Mouse (Mus musculus) kidney, embryonic 15.5 days (tissue): ENCODE data around the gene Trio. TPM values are rescaled to one million over a fixed set of nuclear protein-coding genes. Genes with fewer than 3 reads are reported as not detected.

Experiments
- ATAC-seq: fragments of 200-750 bp; cut with Nextera tagmentation; replicated peaks from 2 replicates; pipeline ENCODE4 v1.8.0; 2017; ENCODE audit warnings: moderate TSS enrichment; ENCODE audit not compliant: low FRiP score
- H3K27ac ChIP-seq: fragments of 300-500 bp; sonication (generic); 2 replicates; pipeline ENCODE4 v1.5.1; 2015; ENCODE audit warnings: mild to moderate bottlenecking, inconsistent platforms
- H3K27me3 ChIP-seq: fragments of 300-500 bp; sonication (generic); 2 replicates; pipeline ENCODE4 v1.6.1; 2015; ENCODE audit warnings: inconsistent platforms
- H3K36me3 ChIP-seq: fragments of 300-500 bp; sonication (generic); 2 replicates; pipeline ENCODE4 v1.6.1; 2015; ENCODE audit warnings: inconsistent platforms
- H3K4me1 ChIP-seq: fragments of 300-500 bp; sonication (generic); 2 replicates; pipeline ENCODE4 v1.6.1; 2015; ENCODE audit warnings: inconsistent platforms
- H3K4me2 ChIP-seq: fragments of 300-500 bp; sonication (generic); 2 replicates; pipeline ENCODE4 v1.6.1; 2015; ENCODE audit warnings: moderate library complexity, mild to moderate bottlenecking, inconsistent platforms
- H3K4me3 ChIP-seq: fragments of 300-500 bp; sonication (generic); replicated peaks from 2 replicates; pipeline ENCODE4 v1.5.1; 2015; ENCODE audit warnings: mild to moderate bottlenecking, inconsistent platforms
- H3K9ac ChIP-seq: fragments of 300-500 bp; sonication (generic); 2 replicates; pipeline ENCODE4 v1.6.1; 2015; ENCODE audit warnings: mild to moderate bottlenecking, inconsistent platforms
- H3K9me3 ChIP-seq: fragments of 300-500 bp; sonication (generic); replicated peaks from 2 replicates; pipeline ENCODE4 v1.6.1; 2016; ENCODE audit warnings: inconsistent platforms
- WGBS: fragments of 180-500 bp; shearing (Covaris S2); methylation state at CpG from one replicate; pipeline ENCODE4 v1.1.7; 2015; ENCODE audit warnings: mixed read lengths; 5-methylcytosine and 5-hydroxymethylcytosine counted together
- polyA plus RNA-seq: library from polyadenylated mRNA; unstranded; fragments of >200 nt; fragmentation: Nextera tagmentation; extraction: Ambion mirVana; gene quantifications from 2 replicates; pipeline ENCODE4 v1.2.1, GENCODE M21; 2015

Gene Trio
- polyA plus RNA-seq, 1 experiment from 2014 or later, result 28.8 TPM

DNA sequence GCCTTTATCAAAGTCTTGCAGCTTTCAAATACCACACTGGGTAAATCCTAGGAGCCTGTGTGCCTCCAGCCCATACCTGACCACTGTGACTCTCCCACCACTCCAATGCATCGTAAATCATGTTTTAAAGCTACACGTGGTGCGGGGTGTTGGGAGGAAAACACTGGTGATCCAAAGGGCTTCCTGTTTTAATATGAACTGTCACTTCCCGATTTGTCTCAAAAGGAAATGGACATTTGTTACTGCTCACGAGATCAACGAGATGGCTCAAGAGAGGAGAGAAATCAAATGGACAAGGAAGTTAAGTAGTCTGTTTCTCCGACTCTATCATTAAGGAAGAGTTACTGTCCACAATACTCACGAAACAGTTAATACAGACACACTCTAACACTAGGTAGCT is 84.6 kb downstream of the Trio start:
- no peak for ATAC-seq
- WGBS, result 39% methylated on average over 8 of the region's 8 CpGs

DNA sequence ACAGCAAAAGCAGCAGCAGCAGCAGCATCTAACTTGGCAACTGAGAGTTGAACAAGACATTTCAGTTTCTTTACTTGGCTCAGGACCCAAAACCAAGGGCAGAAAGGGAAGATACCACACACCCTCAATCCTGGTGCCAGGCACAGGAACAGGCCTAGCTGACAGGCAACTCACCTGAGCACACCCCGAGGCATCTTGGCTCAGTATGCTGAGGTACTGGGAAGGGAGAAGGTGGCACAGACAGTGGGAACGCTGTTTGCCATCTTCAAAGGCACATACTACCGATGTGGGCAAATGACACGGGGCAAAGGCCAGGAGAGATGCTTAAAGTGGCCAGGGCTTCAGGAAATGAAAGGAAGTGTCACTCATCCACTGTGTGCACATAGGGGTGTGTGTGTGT is 85.6 kb downstream of the Trio start:
- no peaks in the 10 kb centered on the region for H3K27me3 ChIP-seq
- no peak overlapping the region for H3K9ac ChIP-seq
- no peaks in the 10 kb centered on the region for H3K9me3 ChIP-seq
- peaks cover 75% of the 10 kb centered on the region for H3K4me1 ChIP-seq
- no peak overlapping the region for H3K4me2 ChIP-seq
- 81% methylated on average over 4 of the region's 4 CpGs for WGBS
- no peak overlapping the region for H3K27ac ChIP-seq
- ATAC-seq, result no peak
- H3K36me3 ChIP-seq, result no peaks in the 10 kb centered on the region
- no peak overlapping the region for H3K4me3 ChIP-seq

More for the DNA sequence above, 84.6 kb downstream of the Trio start:
- H3K27me3 ChIP-seq, result no peaks in the 10 kb centered on the region
- no peak overlapping the region for H3K27ac ChIP-seq
- no peaks in the 10 kb centered on the region for H3K36me3 ChIP-seq
- no peak overlapping the region for H3K4me3 ChIP-seq
- H3K4me2 ChIP-seq, result no peak overlapping the region
- no peak overlapping the region for H3K9ac ChIP-seq
- H3K4me1 ChIP-seq, result peaks cover 69% of the 10 kb centered on the region
- H3K9me3 ChIP-seq, result no peaks in the 10 kb centered on the region

DNA sequence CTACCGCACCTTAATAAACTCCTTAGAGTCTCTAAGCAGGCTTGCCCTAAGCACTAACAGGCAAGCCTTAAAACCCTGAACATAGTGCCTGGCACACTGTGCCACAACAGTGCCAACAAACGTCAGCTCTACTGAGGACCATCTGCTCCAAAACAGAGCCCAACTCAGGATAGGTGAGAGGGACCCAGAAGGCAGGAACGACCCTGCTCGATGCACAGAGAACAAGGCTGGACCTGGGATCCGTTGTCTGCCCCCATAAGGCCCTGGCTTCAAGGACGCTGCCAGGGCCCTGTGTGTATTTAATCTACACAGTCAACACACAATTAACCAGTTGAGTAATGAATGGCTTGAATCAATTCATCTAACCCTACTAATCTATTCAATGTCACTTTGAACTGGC is 86.8 kb downstream of the Trio start:
- H3K4me3 ChIP-seq, result no peak overlapping the region
- H3K36me3 ChIP-seq, result no peaks in the 10 kb centered on the region
- no peak overlapping the region for H3K27ac ChIP-seq
- WGBS, result 73% methylated on average over 6 of the region's 6 CpGs
- no peaks in the 10 kb centered on the region for H3K27me3 ChIP-seq
- H3K4me2 ChIP-seq, result no peak overlapping the region
- H3K4me1 ChIP-seq, result peaks cover 70% of the 10 kb centered on the region
- ATAC-seq, result no peak
- no peak overlapping the region for H3K9ac ChIP-seq
- H3K9me3 ChIP-seq, result no peaks in the 10 kb centered on the region

DNA sequence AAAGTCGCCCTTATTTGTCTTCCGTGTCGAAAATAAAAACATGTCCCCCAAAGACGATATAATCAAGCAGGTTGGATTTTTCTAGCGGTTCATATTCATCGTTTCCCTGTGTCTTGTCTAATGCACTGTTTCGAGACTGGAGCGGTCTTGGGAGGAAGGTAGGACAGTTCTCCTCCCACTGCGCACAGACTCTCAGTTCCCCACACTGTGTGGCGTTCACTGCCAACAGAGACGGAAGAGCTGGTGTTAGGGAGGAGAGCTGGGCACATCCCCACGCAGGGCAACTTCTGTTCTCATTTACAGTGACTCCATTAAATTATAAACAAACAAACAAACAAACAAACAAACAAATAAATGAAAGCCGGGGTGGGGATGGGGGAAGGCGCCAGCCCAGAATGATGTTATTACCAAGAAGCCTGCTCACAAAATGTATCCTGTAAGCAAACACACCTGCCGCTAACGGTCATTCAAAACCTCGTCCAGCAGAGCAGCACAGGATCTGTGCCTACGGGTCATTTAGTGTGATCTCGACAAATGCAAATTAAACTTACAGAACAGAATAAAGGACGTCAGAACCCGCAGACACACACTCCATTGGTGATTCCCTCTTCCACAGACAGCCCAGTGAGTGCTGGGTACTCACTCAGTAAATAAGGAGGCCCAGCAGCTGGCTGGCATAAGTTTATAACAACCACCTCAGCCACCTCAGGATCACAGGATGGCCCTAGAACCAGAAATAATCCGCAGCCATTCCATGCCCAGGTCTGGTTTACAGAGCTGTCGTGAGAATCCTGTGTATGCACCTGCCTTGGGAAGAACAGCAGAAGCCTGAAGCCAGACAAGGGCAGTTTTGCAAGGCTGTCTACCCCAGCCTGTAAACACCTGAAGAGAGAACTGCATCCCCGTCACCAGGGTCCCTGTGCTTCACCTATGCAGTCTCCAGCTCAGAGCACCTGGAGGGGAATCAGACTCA is 87.5 kb downstream of the Trio start:
- Histone ChIP-seq H3K4me2 (peak overlapping the region; percentile 54), H3K36me3 (no peaks in the 10 kb centered on the region), H3K27me3 (no peaks in the 10 kb centered on the region), H3K4me1 (peaks cover 63% of the 10 kb centered on the region), H3K9ac (peak overlapping the region; percentile 2), H3K4me3 (peak overlapping the region; percentile 25), H3K27ac (peak overlapping the region; percentile 64), H3K9me3 (no peaks in the 10 kb centered on the region)
- peak; percentile 61 for ATAC-seq
- 24% methylated on average over 24 of the region's 24 CpGs for WGBS

DNA sequence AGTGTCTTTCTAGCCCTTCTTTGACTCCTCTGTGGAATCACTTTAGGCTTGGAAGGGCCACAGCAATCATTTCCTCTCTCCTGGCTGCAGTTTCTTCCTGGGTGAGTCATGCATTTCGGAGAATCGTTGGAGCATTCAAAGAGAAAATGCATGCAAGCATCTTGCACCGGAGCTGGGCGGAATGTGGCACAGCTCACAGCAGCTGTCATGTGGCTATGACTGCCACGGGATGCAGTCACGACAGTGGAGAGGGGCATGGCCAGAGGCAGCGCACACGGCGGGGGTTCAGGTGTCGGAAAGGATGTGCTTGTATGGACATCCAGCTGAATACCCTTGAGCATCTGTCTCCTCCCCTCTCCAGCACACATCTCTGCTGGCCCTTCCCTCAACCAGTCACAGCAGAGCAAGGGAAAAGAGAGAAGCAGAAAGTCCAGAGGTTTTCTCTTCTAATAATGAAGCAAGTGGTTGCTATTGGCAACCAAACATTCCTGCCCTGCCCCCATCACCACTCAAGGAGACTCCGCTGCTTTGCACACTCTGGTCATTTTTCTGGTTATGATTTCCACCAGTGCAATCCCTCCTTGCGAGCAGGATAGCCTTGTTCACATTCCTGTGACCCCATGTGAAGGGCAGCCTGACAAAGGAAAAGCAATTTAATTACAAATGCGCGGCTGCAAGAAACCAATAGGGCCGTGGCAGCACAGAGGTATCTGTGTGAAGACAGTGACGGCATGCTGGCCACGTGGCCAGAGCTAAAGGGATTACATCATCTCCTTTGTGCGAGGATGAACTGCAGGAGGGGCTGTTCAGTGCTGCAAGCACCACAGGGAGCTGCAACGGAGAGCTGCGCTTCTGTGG is 88.4 kb downstream of the Trio start:
- Histone ChIP-seq H3K4me1 (peaks cover 62% of the 10 kb centered on the region), H3K27ac (peak overlapping the region; percentile 64), H3K4me3 (peak overlapping the region; percentile 25), H3K27me3 (no peaks in the 10 kb centered on the region), H3K4me2 (peak overlapping the region; percentile 54), H3K9ac (peak overlapping the region; percentile 2; the same call in 1 of the 2 replicates), H3K9me3 (no peaks in the 10 kb centered on the region), H3K36me3 (no peaks in the 10 kb centered on the region)
- WGBS, result 23% methylated on average over 20 of the region's 20 CpGs
- peak; percentile 91 for ATAC-seq

- no peaks in the 10 kb centered on the region for H3K27me3 ChIP-seq
- H3K9me3 ChIP-seq, result no peaks in the 10 kb centered on the region
- no peak overlapping the region for H3K4me3 ChIP-seq
- H3K36me3 ChIP-seq, result no peaks in the 10 kb centered on the region
- no peak overlapping the region for H3K4me2 ChIP-seq
- H3K27ac ChIP-seq, result peak overlapping the region; percentile 64; the same call in 1 of the 2 replicates
- no peak for ATAC-seq
- peaks cover 50% of the 10 kb centered on the region for H3K4me1 ChIP-seq
- H3K9ac ChIP-seq, result no peak overlapping the region
- WGBS, result 71% methylated on average over 12 of the region's 12 CpGs
These were observed 89.6 kb downstream of the Trio start for GRCm38 (mm10) chr15:27935772-27936746.

DNA sequence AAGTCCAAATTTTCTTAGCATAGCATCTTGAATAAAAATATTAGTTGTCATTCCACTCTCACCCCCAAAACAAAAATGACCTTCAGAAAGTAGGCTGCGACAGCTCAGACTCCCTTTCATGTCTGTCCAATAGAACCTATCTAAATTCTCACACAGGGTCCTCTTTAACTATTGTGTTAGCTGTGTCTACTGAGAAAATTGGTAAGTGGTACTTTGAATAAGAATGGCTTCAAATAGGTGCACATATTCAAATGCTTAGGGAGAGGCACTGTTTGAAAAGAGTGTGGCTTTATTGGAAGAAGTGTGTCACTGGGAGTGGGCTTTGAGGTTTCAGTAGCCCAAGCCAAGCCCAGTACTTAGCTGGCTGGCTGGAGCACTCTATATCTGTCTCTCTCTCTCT is 92.4 kb downstream of the Trio start:
- H3K4me2 ChIP-seq, result no peak overlapping the region
- 89% methylated on average over 1 of the region's 1 CpGs for WGBS
- H3K4me1 ChIP-seq, result peaks cover 45% of the 10 kb centered on the region
- no peak overlapping the region for H3K9ac ChIP-seq
- no peak overlapping the region for H3K27ac ChIP-seq
- no peak overlapping the region for H3K4me3 ChIP-seq
- no peaks in the 10 kb centered on the region for H3K27me3 ChIP-seq
- H3K36me3 ChIP-seq, result no peaks in the 10 kb centered on the region
- no peak for ATAC-seq
- H3K9me3 ChIP-seq, result no peaks in the 10 kb centered on the region

DNA sequence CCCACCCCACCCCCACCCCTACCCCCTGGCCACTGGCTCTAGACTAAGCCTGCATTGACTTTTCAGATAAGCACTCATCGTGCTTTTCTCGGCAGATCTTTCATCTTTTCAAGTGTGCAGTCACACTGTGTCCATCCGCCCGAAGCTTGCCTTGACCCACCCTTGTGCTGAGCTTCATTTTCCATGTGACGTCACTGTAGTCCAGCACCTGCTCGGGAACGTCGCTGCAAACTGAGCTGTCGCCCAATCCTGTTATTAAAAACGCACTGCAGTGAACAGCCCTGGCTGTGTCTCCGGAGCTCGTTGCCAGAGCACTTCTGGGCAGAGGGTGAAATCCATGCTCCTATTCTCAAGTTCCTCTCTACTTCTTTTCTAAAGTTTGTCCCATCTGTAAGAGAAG is 93.8 kb downstream of the Trio start:
- Histone ChIP-seq H3K4me2 (no peak overlapping the region), H3K9ac (no peak overlapping the region), H3K4me3 (no peak overlapping the region), H3K27ac (no peak overlapping the region), H3K36me3 (no peaks in the 10 kb centered on the region), H3K27me3 (no peaks in the 10 kb centered on the region), H3K9me3 (no peaks in the 10 kb centered on the region), H3K4me1 (peaks cover 45% of the 10 kb centered on the region)
- 76% methylated on average over 12 of the region's 12 CpGs for WGBS
- ATAC-seq, result no peak

- Histone ChIP-seq H3K9me3 (no peaks in the 10 kb centered on the region), H3K4me2 (no peak overlapping the region), H3K36me3 (no peaks in the 10 kb centered on the region), H3K4me1 (peaks cover 45% of the 10 kb centered on the region), H3K27me3 (no peaks in the 10 kb centered on the region), H3K9ac (no peak overlapping the region), H3K27ac (no peak overlapping the region), H3K4me3 (no peak overlapping the region)
- no peak for ATAC-seq
- 90% methylated on average over 14 of the region's 14 CpGs for WGBS
These were observed 94.2 kb downstream of the Trio start for GRCm38 (mm10) chr15:27931459-27931858.

GRCm38 (mm10) chr15:27927614-27928013 is 98.0 kb downstream of the Trio start:
- Histone ChIP-seq H3K4me1 (peaks cover 65% of the 10 kb centered on the region), H3K36me3 (no peaks in the 10 kb centered on the region), H3K4me3 (no peak overlapping the region), H3K9ac (no peak overlapping the region), H3K27me3 (no peaks in the 10 kb centered on the region), H3K4me2 (no peak overlapping the region), H3K27ac (no peak overlapping the region), H3K9me3 (no peaks in the 10 kb centered on the region)
- WGBS, result 47% methylated on average over 6 of the region's 6 CpGs
- ATAC-seq, result no peak

- Histone ChIP-seq H3K9me3 (no peaks in the 10 kb centered on the region), H3K4me1 (peaks cover 71% of the 10 kb centered on the region), H3K4me3 (no peak overlapping the region), H3K4me2 (no peak overlapping the region), H3K36me3 (no peaks in the 10 kb centered on the region), H3K27ac (no peak overlapping the region), H3K27me3 (no peaks in the 10 kb centered on the region), H3K9ac (no peak overlapping the region)
- ATAC-seq, result no peak
- WGBS, result 67% methylated on average over 18 of the region's 18 CpGs
These were observed 98.7 kb downstream of the Trio start for GRCm38 (mm10) chr15:27926941-27927340.
